Mouse (Mus musculus): ENCODE data around the gene N4bp2. TPM values are rescaled to one million over a fixed set of nuclear protein-coding genes. Genes with fewer than 3 reads are reported as not detected.

The N4bp2 gene
- total and polyA plus RNA-seq, 3 experiments = 32.1 to 182 (median 96.7) TPM

GRCm38 (mm10) chr5:65781769-65782715 is 18.7 kb downstream of the N4bp2 start:
- H3K4me1 ChIP-seq (ENCODE audit: insufficient read depth, low read depth, low read length) = peaks cover 3% of the 10 kb centered on the region
- ATAC-seq (ENCODE audit: extremely low read depth, insufficient number of reproducible peaks, low FRiP score, poor library complexity, severe bottlenecking) (no peak), DNase-seq (ENCODE audit: low spot score) (no peak)
- no peaks in the 10 kb centered on the region for H3K27me3 ChIP-seq (ENCODE audit: insufficient read depth, low read length)
- peaks cover 75% of the 10 kb centered on the region for H3K36me3 ChIP-seq (replicated peaks)
- H3K9me3 ChIP-seq (replicated peaks) = no peaks in the 10 kb centered on the region
- no peak overlapping the region for H3K4me3 ChIP-seq (ENCODE audit: low read depth, low read length)
- TF ChIP-seq TAL1 (conservative IDR thresholded peaks at IDR 0.05; ENCODE audit: low read depth, low read length) (no peak), CTCF (IDR thresholded peaks at IDR 0.05; ENCODE audit: low read depth, low read length) (no peak), POLR2AphosphoS5 (IDR thresholded peaks at IDR 0.05; ENCODE audit: insufficient replicate concordance, low read depth, low read length) (no peak)

- no peaks in the 10 kb centered on the region for H3K27me3 ChIP-seq (ENCODE audit: insufficient read depth, low read length)
- H3K4me3 ChIP-seq (ENCODE audit: low read depth, low read length) = no peak overlapping the region
- TF ChIP-seq TAL1 (conservative IDR thresholded peaks at IDR 0.05; ENCODE audit: low read depth, low read length) (no peak), CTCF (IDR thresholded peaks at IDR 0.05; ENCODE audit: low read depth, low read length) (no peak), POLR2AphosphoS5 (IDR thresholded peaks at IDR 0.05; ENCODE audit: insufficient replicate concordance, low read depth, low read length) (no peak), GATA2 (IDR thresholded peaks at IDR 0.05; ENCODE audit: borderline replicate concordance, low read depth, low read length) (no peak), GATA1 (IDR thresholded peaks at IDR 0.05; ENCODE audit: borderline replicate concordance, low read length) (no peak)
- peaks cover 35% of the 10 kb centered on the region for H3K4me1 ChIP-seq (ENCODE audit: insufficient read depth, low read depth, low read length)
- no peaks in the 10 kb centered on the region for H3K9me3 ChIP-seq (replicated peaks)
- peaks cover 60% of the 10 kb centered on the region for H3K36me3 ChIP-seq (replicated peaks)
- no peak for ATAC-seq (ENCODE audit: extremely low read depth, insufficient number of reproducible peaks, low FRiP score, poor library complexity, severe bottlenecking)
- no peak for DNase-seq (ENCODE audit: low spot score)
Observed at GRCm38 (mm10) chr5:65790604-65791225, 27.4 kb downstream of the N4bp2 start.

DNA sequence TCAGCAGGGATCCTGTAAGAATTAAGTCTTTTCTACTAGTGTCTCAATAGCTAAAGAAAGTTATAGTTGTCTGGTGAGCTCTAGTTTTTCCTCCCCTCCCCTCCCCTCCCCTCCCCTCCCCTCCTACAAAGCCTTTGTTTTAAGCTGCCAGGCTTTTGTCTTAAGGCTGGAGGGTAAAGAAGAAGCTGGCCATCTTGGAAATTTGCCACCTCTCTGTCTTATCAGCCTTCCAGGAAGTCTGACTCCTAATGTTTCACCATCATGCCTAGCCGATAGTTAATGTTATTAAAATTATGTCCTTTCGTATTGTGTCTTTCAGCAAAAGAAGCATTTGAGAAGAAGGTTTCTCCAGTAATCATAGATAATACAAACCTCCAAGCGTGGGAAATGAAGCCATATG is 30.9 kb downstream of the N4bp2 start:
- TF ChIP-seq POLR2AphosphoS5 (IDR thresholded peaks at IDR 0.05; ENCODE audit: insufficient replicate concordance, low read depth, low read length) (no peak), GATA2 (IDR thresholded peaks at IDR 0.05; ENCODE audit: borderline replicate concordance, low read depth, low read length) (no peak), GATA1 (IDR thresholded peaks at IDR 0.05; ENCODE audit: borderline replicate concordance, low read length) (no peak), CTCF (IDR thresholded peaks at IDR 0.05; ENCODE audit: low read depth, low read length) (no peak)
- no peaks in the 10 kb centered on the region for H3K9me3 ChIP-seq (replicated peaks)
- peaks cover 59% of the 10 kb centered on the region for H3K36me3 ChIP-seq (replicated peaks)
- H3K4me3 ChIP-seq (ENCODE audit: low read depth, low read length) = no peak overlapping the region
- peaks cover 53% of the 10 kb centered on the region for H3K4me1 ChIP-seq (ENCODE audit: insufficient read depth, low read depth, low read length)
- no peaks in the 10 kb centered on the region for H3K27me3 ChIP-seq (ENCODE audit: insufficient read depth, low read length)
- DNase-seq (ENCODE audit: low spot score) (no peak), ATAC-seq (ENCODE audit: extremely low read depth, insufficient number of reproducible peaks, low FRiP score, poor library complexity, severe bottlenecking) (no peak)

DNA sequence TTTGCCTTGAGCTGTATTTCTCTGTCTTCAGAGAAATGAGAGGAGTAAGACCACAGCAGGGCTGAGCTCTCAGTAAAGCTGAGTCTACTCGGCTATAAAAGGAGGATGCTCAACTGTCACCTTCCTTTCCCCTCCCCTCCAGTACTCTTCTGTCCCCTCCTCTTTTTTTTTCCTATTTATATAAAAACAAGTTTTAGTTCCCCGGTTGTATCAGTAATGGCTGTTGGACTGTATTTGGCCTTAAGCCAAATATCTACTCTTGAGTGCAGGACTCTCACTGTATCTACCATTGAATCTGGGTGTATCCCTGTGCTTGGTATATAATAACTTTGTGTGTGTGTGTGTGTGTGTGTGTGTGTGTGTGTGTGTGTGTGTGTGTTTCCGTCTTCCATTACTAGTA is 31.4 kb downstream of the N4bp2 start:
- peaks cover 63% of the 10 kb centered on the region for H3K36me3 ChIP-seq (replicated peaks)
- H3K4me3 ChIP-seq (ENCODE audit: low read depth, low read length) = no peak overlapping the region; the same call in 1 of the 2 replicates
- no peak for DNase-seq (ENCODE audit: low spot score)

GRCm38 (mm10) chr5:65795293-65795993 is 32.1 kb downstream of the N4bp2 start:
- Histone ChIP-seq H3K4me1 (ENCODE audit: insufficient read depth, low read depth, low read length) (peaks cover 57% of the 10 kb centered on the region), H3K9me3 (replicated peaks) (no peaks in the 10 kb centered on the region), H3K4me3 (ENCODE audit: low read depth, low read length) (no peak overlapping the region; the same call in 1 of the 2 replicates), H3K27me3 (ENCODE audit: insufficient read depth, low read length) (no peaks in the 10 kb centered on the region), H3K36me3 (replicated peaks) (peaks cover 62% of the 10 kb centered on the region)
- ATAC-seq (ENCODE audit: extremely low read depth, insufficient number of reproducible peaks, low FRiP score, poor library complexity, severe bottlenecking) (peak; percentile 91), DNase-seq (ENCODE audit: low spot score) (peak; percentile 76)
- TF ChIP-seq GATA2 (IDR thresholded peaks at IDR 0.05; ENCODE audit: borderline replicate concordance, low read depth, low read length) (no peak), TAL1 (conservative IDR thresholded peaks at IDR 0.05; ENCODE audit: low read depth, low read length) (peak; percentile 95), GATA1 (IDR thresholded peaks at IDR 0.05; ENCODE audit: borderline replicate concordance, low read length) (no peak), POLR2AphosphoS5 (IDR thresholded peaks at IDR 0.05; ENCODE audit: insufficient replicate concordance, low read depth, low read length) (peak; percentile 41; the same call in 1 of the 2 replicates)

More for the DNA sequence above, 31.4 kb downstream of the N4bp2 start:
- Histone ChIP-seq H3K27me3 (ENCODE audit: insufficient read depth, low read length) (no peaks in the 10 kb centered on the region), H3K4me1 (ENCODE audit: insufficient read depth, low read depth, low read length) (peaks cover 53% of the 10 kb centered on the region), H3K9me3 (replicated peaks) (no peaks in the 10 kb centered on the region)
- TF ChIP-seq TAL1 (conservative IDR thresholded peaks at IDR 0.05; ENCODE audit: low read depth, low read length) (no peak), CTCF (IDR thresholded peaks at IDR 0.05; ENCODE audit: low read depth, low read length) (no peak), GATA1 (IDR thresholded peaks at IDR 0.05; ENCODE audit: borderline replicate concordance, low read length) (no peak), POLR2AphosphoS5 (IDR thresholded peaks at IDR 0.05; ENCODE audit: insufficient replicate concordance, low read depth, low read length) (no peak), GATA2 (IDR thresholded peaks at IDR 0.05; ENCODE audit: borderline replicate concordance, low read depth, low read length) (no peak)
- no peak for ATAC-seq (ENCODE audit: extremely low read depth, insufficient number of reproducible peaks, low FRiP score, poor library complexity, severe bottlenecking)

- Histone ChIP-seq H3K4me3 (ENCODE audit: low read depth, low read length) (peak overlapping the region; percentile 23; the same call in 1 of the 2 replicates), H3K4me1 (ENCODE audit: insufficient read depth, low read depth, low read length) (peaks cover 53% of the 10 kb centered on the region), H3K9me3 (replicated peaks) (no peaks in the 10 kb centered on the region), H3K36me3 (replicated peaks) (peaks cover 60% of the 10 kb centered on the region), H3K27me3 (ENCODE audit: insufficient read depth, low read length) (no peaks in the 10 kb centered on the region)
- no peak for ATAC-seq (ENCODE audit: extremely low read depth, insufficient number of reproducible peaks, low FRiP score, poor library complexity, severe bottlenecking)
- TF ChIP-seq GATA2 (IDR thresholded peaks at IDR 0.05; ENCODE audit: borderline replicate concordance, low read depth, low read length) = no peak
- TF ChIP-seq CTCF (IDR thresholded peaks at IDR 0.05; ENCODE audit: low read depth, low read length) = no peak
- no peak for TF ChIP-seq GATA1 (IDR thresholded peaks at IDR 0.05; ENCODE audit: borderline replicate concordance, low read length)
- TF ChIP-seq POLR2AphosphoS5 (IDR thresholded peaks at IDR 0.05; ENCODE audit: insufficient replicate concordance, low read depth, low read length) = no peak
- TF ChIP-seq TAL1 (conservative IDR thresholded peaks at IDR 0.05; ENCODE audit: low read depth, low read length) = no peak
- peak; percentile 28 for DNase-seq (ENCODE audit: low spot score)
Observed at GRCm38 (mm10) chr5:65795994-65796298, 32.6 kb downstream of the N4bp2 start.
